Mouse (Mus musculus) liver, adult 2 months (tissue): ENCODE data around the gene H1foo.

Experiments used
- CTCF ChIP-seq: fragments of 200-500 bp; IDR thresholded peaks from 2 replicates; pipeline ENCODE4 v1.5.1; 2011; ENCODE audit warnings: low read depth, low read length, control low read depth
- POLR2A ChIP-seq: fragments of 200-500 bp; IDR thresholded peaks from 2 replicates; pipeline ENCODE4 v1.6.1; 2011; ENCODE audit warnings: low read length, control low read depth; ENCODE audit not compliant: insufficient read depth; ENCODE audit errors: extremely low read depth

DNA sequence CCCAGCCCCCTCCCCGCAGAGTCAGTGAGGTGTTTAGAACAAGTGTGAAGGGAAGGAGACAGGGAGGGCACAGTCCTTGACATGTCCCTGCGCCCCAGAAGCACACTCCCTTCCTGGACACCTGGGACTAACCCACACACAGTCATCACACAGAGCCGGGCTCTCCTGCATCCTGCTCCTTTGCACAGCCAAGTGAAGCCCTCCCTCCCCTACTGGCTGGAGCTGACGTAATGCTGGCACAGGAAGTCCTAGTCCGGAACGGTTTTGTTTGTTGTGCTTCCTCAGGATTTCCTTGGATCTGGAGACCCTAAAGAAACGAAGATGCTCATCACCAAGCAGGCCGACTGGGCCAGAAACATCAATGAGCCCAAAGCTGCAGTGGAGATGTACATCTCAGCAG, 34.8 kb upstream of the H1foo start:
- TF ChIP-seq POLR2A (no peak), CTCF (no peak)
